ENCODE assay signal across 8 mouse cellular contexts in genomic region chr11:62675480-62676289, GRCm38 (mm10). TPM values are rescaled to one million over a fixed set of nuclear protein-coding genes. Genes with fewer than 3 reads are reported as not detected.
DNase-seq lines count a peak whose midpoint lies in the region; ATAC-seq and TF ChIP-seq lines count a peak whose summit lies in the region.

No protein-coding gene starts in this region.

- H3K9me3 ChIP-seq in embryonic facial prominence, embryonic 14.5 days (ENCODE audit: control insufficient read depth, low read length) = no peaks in the 10 kb centered on the region
- H3K9me3 ChIP-seq in limb, embryonic 14.5 days (ENCODE audit: control insufficient read depth, low read length) = no peaks in the 10 kb centered on the region
- no peaks in the 10 kb centered on the region for H3K9me3 ChIP-seq in midbrain, postnatal 0 days (ENCODE audit: low read length)

- peak overlapping the region; percentile 24 for H3K4me3 ChIP-seq in embryonic facial prominence, embryonic 14.5 days (ENCODE audit: low read depth, low read length)
- peak overlapping the region; percentile 23 for H3K4me3 ChIP-seq in limb, embryonic 14.5 days (replicated peaks; ENCODE audit: low read length)
- no peak overlapping the region for H3K4me3 ChIP-seq in midbrain, postnatal 0 days (ENCODE audit: low read depth, low read length)

- DNase-seq in A20 (ENCODE audit: low read depth, low spot score) = peak; percentile 85
- peak; percentile 64 to 73 for DNase-seq in adrenal gland, postnatal 36 days
- peak; percentile 95 for DNase-seq in embryonic facial prominence, embryonic 14.5 days (ENCODE audit: low spot score)
- DNase-seq in heart, adult 9 months (ENCODE audit: low spot score in 2 of 2) = peak; percentile 66 to 75
- DNase-seq in kidney, adult 9 months = peak; percentile 82
- DNase-seq in limb, embryonic 14.5 days (ENCODE audit: low spot score) = peak; percentile 90
- DNase-seq in midbrain, postnatal 0 days (ENCODE audit: low spot score) = peak; percentile 94
- peak; percentile 82 for DNase-seq in splenic B cell, adult 2 months (ENCODE audit: low read depth, low spot score)

- WGBS in embryonic facial prominence, embryonic 14.5 days = 16% methylated on average over 17 of the region's 17 CpGs
- 21% methylated on average over 17 of the region's 17 CpGs for WGBS in limb, embryonic 14.5 days
- 15% methylated on average over 17 of the region's 17 CpGs for WGBS in midbrain, postnatal 0 days

- H3K27me3 ChIP-seq in embryonic facial prominence, embryonic 14.5 days (replicated peaks; ENCODE audit: control insufficient read depth, insufficient read depth, low read length) = no peaks in the 10 kb centered on the region
- no peaks in the 10 kb centered on the region for H3K27me3 ChIP-seq in limb, embryonic 14.5 days (ENCODE audit: control insufficient read depth, insufficient read depth, low read length)
- H3K27me3 ChIP-seq in midbrain, postnatal 0 days (ENCODE audit: insufficient read depth, low read length) = no peaks in the 10 kb centered on the region
- no peaks in the 10 kb centered on the region for H3K27me3 ChIP-seq in splenic B cell, adult 2 months (ENCODE audit: control insufficient read depth, insufficient read depth, low read length, poor library complexity, severe bottlenecking)

- peak; percentile 96 for ATAC-seq in embryonic facial prominence, embryonic 14.5 days (ENCODE audit: low read depth)
- peak; percentile 93 for ATAC-seq in limb, embryonic 14.5 days (ENCODE audit: low FRiP score, low read depth)
- ATAC-seq in midbrain, postnatal 0 days (ENCODE audit: low FRiP score) = peak; percentile 69

- peak overlapping the region; percentile 56 for H3K9ac ChIP-seq in embryonic facial prominence, embryonic 14.5 days (ENCODE audit: low read depth, low read length)
- H3K9ac ChIP-seq in limb, embryonic 14.5 days (ENCODE audit: low read depth, low read length, severe bottlenecking) = peak overlapping the region; percentile 46
- H3K9ac ChIP-seq in midbrain, postnatal 0 days (replicated peaks; ENCODE audit: low read length, poor library complexity, severe bottlenecking) = no peak overlapping the region; the same call in 1 of the 2 replicates

- H3K4me1 ChIP-seq in embryonic facial prominence, embryonic 14.5 days (ENCODE audit: control insufficient read depth, insufficient read depth, low read length) = no peaks in the 10 kb centered on the region
- H3K4me1 ChIP-seq in limb, embryonic 14.5 days (ENCODE audit: control insufficient read depth, insufficient read depth, low read length) = no peaks in the 10 kb centered on the region
- no peaks in the 10 kb centered on the region for H3K4me1 ChIP-seq in midbrain, postnatal 0 days (ENCODE audit: insufficient read depth, low read length)

- TF ChIP-seq CTCF in midbrain, postnatal 0 days (IDR thresholded peaks at IDR 0.05) = peak; percentile 93

- no peaks in the 10 kb centered on the region for H3K36me3 ChIP-seq in embryonic facial prominence, embryonic 14.5 days (ENCODE audit: control insufficient read depth, insufficient read depth, low read length)
- no peaks in the 10 kb centered on the region for H3K36me3 ChIP-seq in limb, embryonic 14.5 days (ENCODE audit: control insufficient read depth, insufficient read depth, low read length)
- no peaks in the 10 kb centered on the region for H3K36me3 ChIP-seq in midbrain, postnatal 0 days (ENCODE audit: insufficient read depth, low read length)
- H3K36me3 ChIP-seq in splenic B cell, adult 2 months (ENCODE audit: control insufficient read depth, insufficient read depth, low read length, poor library complexity, severe bottlenecking) = no peaks in the 10 kb centered on the region

- H3K27ac ChIP-seq in embryonic facial prominence, embryonic 14.5 days (replicated peaks; ENCODE audit: low read depth, low read length) = no peak overlapping the region
- no peak overlapping the region; the same call in 1 of the 2 replicates for H3K27ac ChIP-seq in limb, embryonic 14.5 days (replicated peaks; ENCODE audit: low read depth, low read length)
- H3K27ac ChIP-seq in midbrain, postnatal 0 days (ENCODE audit: low read depth, low read length) = no peak overlapping the region

- no peak for TF ChIP-seq POLR2A in limb, embryonic 14.5 days (IDR thresholded peaks at IDR 0.05; ENCODE audit: borderline replicate concordance, extremely low read depth, insufficient read depth, insufficient read length)

- H3K4me2 ChIP-seq in embryonic facial prominence, embryonic 14.5 days (ENCODE audit: low read depth, low read length) = peak overlapping the region; percentile 58
- H3K4me2 ChIP-seq in limb, embryonic 14.5 days (replicated peaks; ENCODE audit: low read depth, low read length, severe bottlenecking) = peak overlapping the region; percentile 51
- H3K4me2 ChIP-seq in midbrain, postnatal 0 days (ENCODE audit: low read depth, low read length, poor library complexity, severe bottlenecking) = peak overlapping the region; percentile 35

RNA-seq across cellular contexts. Expression of gene Mmgt2, which starts 27.2 kb away (rescaled TPM):
- total RNA-seq in adrenal gland, postnatal 36 days (2021) = 10 to 100 TPM; 38.0 to 42.6 TPM
- 48.4 and 54.3 TPM in 2 replicates for polyA plus RNA-seq in embryonic facial prominence, embryonic 14.5 days (2014; fragmentation: Nextera tagmentation; extraction: Ambion mirVana)
- 69.7 and 87.4 TPM in 2 replicates for polyA plus RNA-seq in limb, embryonic 14.5 days (2012; rRNA removed)
- 56.9 and 66.1 TPM in 2 replicates for polyA plus RNA-seq in limb, embryonic 14.5 days (2014; fragmentation: Nextera tagmentation; extraction: Ambion mirVana)
- 24.0 and 58.3 TPM in 2 replicates for total RNA-seq in midbrain, postnatal 0 days (2014; rRNA removed)
- 22.7 and 23.4 TPM in 2 replicates for polyA plus RNA-seq in midbrain, postnatal 0 days (2015; fragmentation: Nextera tagmentation; extraction: Ambion mirVana)

RNA-seq across cellular contexts. Expression of gene Lrrc75a, which starts 27.4 kb away (rescaled TPM):
- 10 to 100 TPM; 28.0 to 31.8 TPM for total RNA-seq in adrenal gland, postnatal 36 days (2021)
- polyA plus RNA-seq in embryonic facial prominence, embryonic 14.5 days (2014; fragmentation: Nextera tagmentation; extraction: Ambion mirVana) = 16.6 and 17.2 TPM in 2 replicates
- 19.2 and 25.6 TPM in 2 replicates for polyA plus RNA-seq in limb, embryonic 14.5 days (2012; rRNA removed)
- 13.7 and 20.5 TPM in 2 replicates for polyA plus RNA-seq in limb, embryonic 14.5 days (2014; fragmentation: Nextera tagmentation; extraction: Ambion mirVana)
- 23.3 and 25.9 TPM in 2 replicates for total RNA-seq in midbrain, postnatal 0 days (2014; rRNA removed)
- polyA plus RNA-seq in midbrain, postnatal 0 days (2015; fragmentation: Nextera tagmentation; extraction: Ambion mirVana) = 6.9 and 7.4 TPM in 2 replicates

RNA-seq across cellular contexts. Expression of gene Zfp287, which starts 56.0 kb away (rescaled TPM):
- 1 to 10 TPM; 3.2 to 3.8 TPM for total RNA-seq in adrenal gland, postnatal 36 days (2021)
- polyA plus RNA-seq in embryonic facial prominence, embryonic 14.5 days (2014; fragmentation: Nextera tagmentation; extraction: Ambion mirVana) = 7.7 and 7.8 TPM in 2 replicates
- polyA plus RNA-seq in limb, embryonic 14.5 days (2012; rRNA removed) = 7.7 and 8.9 TPM in 2 replicates
- 9.2 and 10.7 TPM in 2 replicates for polyA plus RNA-seq in limb, embryonic 14.5 days (2014; fragmentation: Nextera tagmentation; extraction: Ambion mirVana)
- 20.6 and 22.2 TPM in 2 replicates for total RNA-seq in midbrain, postnatal 0 days (2014; rRNA removed)
- 12.9 and 13.0 TPM in 2 replicates for polyA plus RNA-seq in midbrain, postnatal 0 days (2015; fragmentation: Nextera tagmentation; extraction: Ambion mirVana)
